Mouse (Mus musculus): ENCODE results near the gene Fnbp1l. TPM values are rescaled to one million over a fixed set of nuclear protein-coding genes. Genes with fewer than 3 reads are reported as not detected.

The Fnbp1l gene
- total RNA-seq (2023): 1 to 10 TPM; 7.7 to 8.9 TPM

DNA sequence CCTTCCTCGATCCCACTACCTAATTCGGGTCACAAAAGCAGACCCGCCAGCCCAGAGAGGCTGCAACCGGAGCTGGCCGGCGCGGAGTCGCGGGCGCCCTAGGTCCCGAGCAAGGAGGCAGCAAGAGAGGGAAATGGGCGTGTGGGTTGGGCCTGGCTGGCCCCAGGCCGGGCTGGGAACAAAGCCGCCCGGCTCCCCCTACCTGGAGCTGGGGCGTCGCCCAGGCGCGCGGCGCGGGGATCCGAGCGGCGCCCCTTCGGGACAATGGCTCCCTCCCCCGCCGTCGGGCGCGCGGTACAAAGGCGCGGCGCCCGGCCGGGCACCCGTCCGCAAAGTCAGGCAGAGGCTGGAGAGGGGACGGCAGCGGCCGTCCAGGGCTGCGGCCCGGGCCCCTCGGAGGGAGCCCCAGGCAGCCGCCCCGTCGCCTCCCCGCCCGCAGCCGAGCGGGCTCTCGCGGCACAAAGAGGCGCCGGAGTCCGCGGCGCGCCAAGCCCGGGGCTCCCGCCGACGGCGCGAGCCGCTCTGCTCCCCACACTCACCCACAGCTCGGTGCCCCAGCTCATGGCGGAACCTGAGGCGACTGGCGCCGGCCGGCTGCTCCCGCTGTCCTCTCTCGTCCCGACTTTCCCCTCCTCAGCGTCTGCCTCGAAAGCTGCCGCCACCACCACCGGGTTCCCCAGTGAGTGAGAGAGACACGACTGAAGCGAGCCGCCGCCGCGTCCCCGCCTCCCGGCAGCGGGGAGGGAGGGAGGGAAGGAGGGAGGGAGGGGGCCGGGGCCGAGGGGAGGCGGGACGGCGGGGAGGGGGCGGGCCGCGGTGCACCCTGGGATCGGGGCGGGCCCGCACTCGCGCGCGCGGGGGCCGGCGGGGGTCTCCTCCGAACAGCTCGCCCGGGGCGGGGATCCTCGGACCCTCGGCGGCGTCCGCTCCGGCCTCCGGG, at the start of gene Fnbp1l:
Gene Fnbp1l, minus strand, starts transcription at position 725 of the 940 bp plus-strand sequence.

Other genes starting within 250 kb of the Fnbp1l start
- gene Pde5a, start 109.2 kb upstream of the Fnbp1l start, total RNA-seq (2023): 1 to 10 TPM; 1.6 to 2.1 TPM